Mouse (Mus musculus): ENCODE data around the gene Accsl. TPM values are rescaled to one million over a fixed set of nuclear protein-coding genes. Genes with fewer than 3 reads are reported as not detected.

The Accsl gene
- polyA plus RNA-seq, 1 experiment = 0.77 TPM

- Histone ChIP-seq H3K27ac (ENCODE audit: insufficient read depth, low read length) (peak overlapping the region; percentile 53; the same call in 1 of the 2 replicates), H3K4me3 (ENCODE audit: insufficient read depth, low read length) (no peak overlapping the region), H3K4me1 (ENCODE audit: control insufficient read depth, insufficient read depth, low read length) (no peaks in the 10 kb centered on the region)
- no peak for TF ChIP-seq POLR2A (IDR thresholded peaks at IDR 0.05; ENCODE audit: extremely low read depth, insufficient read depth, low read length)
- no peak for TF ChIP-seq CTCF (IDR thresholded peaks at IDR 0.05; ENCODE audit: extremely low read depth, insufficient read depth, low read length)
These were observed 22.8 kb upstream of the Accsl start for GRCm38 (mm10) chr2:93891611-93892280.

GRCm38 (mm10) chr2:93890143-93890542 is 21.2 kb upstream of the Accsl start:
- H3K4me3 ChIP-seq (ENCODE audit: insufficient read depth, low read length) = no peak overlapping the region
- no peak overlapping the region for H3K27ac ChIP-seq (ENCODE audit: insufficient read depth, low read length)
- TF ChIP-seq CTCF (IDR thresholded peaks at IDR 0.05; ENCODE audit: extremely low read depth, insufficient read depth, low read length) (no peak), POLR2A (IDR thresholded peaks at IDR 0.05; ENCODE audit: extremely low read depth, insufficient read depth, low read length) (no peak)
- H3K4me1 ChIP-seq (ENCODE audit: control insufficient read depth, insufficient read depth, low read length) = no peaks in the 10 kb centered on the region

GRCm38 (mm10) chr2:93889071-93889470 is 20.1 kb upstream of the Accsl start:
- Histone ChIP-seq H3K4me3 (ENCODE audit: insufficient read depth, low read length) (no peak overlapping the region), H3K27ac (ENCODE audit: insufficient read depth, low read length) (no peak overlapping the region)
- TF ChIP-seq CTCF (IDR thresholded peaks at IDR 0.05; ENCODE audit: extremely low read depth, insufficient read depth, low read length) (no peak), POLR2A (IDR thresholded peaks at IDR 0.05; ENCODE audit: extremely low read depth, insufficient read depth, low read length) (no peak)

GRCm38 (mm10) chr2:93888366-93888765 is 19.4 kb upstream of the Accsl start:
- Histone ChIP-seq H3K4me3 (ENCODE audit: insufficient read depth, low read length) (no peak overlapping the region), H3K27ac (ENCODE audit: insufficient read depth, low read length) (no peak overlapping the region), H3K4me1 (ENCODE audit: control insufficient read depth, insufficient read depth, low read length) (no peaks in the 10 kb centered on the region)
- TF ChIP-seq CTCF (IDR thresholded peaks at IDR 0.05; ENCODE audit: extremely low read depth, insufficient read depth, low read length) = no peak
- TF ChIP-seq POLR2A (IDR thresholded peaks at IDR 0.05; ENCODE audit: extremely low read depth, insufficient read depth, low read length) = no peak

More at GRCm38 (mm10) chr2:93889071-93889470, 20.1 kb upstream of the Accsl start:
- H3K4me1 ChIP-seq (ENCODE audit: control insufficient read depth, insufficient read depth, low read length) = no peaks in the 10 kb centered on the region

- TF ChIP-seq POLR2A (IDR thresholded peaks at IDR 0.05; ENCODE audit: extremely low read depth, insufficient read depth, low read length) (no peak), CTCF (IDR thresholded peaks at IDR 0.05; ENCODE audit: extremely low read depth, insufficient read depth, low read length) (no peak)
- H3K27ac ChIP-seq (ENCODE audit: insufficient read depth, low read length) = no peak overlapping the region
- H3K4me1 ChIP-seq (ENCODE audit: control insufficient read depth, insufficient read depth, low read length) = no peaks in the 10 kb centered on the region
- H3K4me3 ChIP-seq (ENCODE audit: insufficient read depth, low read length) = no peak overlapping the region
These were observed 18.3 kb upstream of the Accsl start for GRCm38 (mm10) chr2:93887273-93887672.

- no peak overlapping the region for H3K27ac ChIP-seq (ENCODE audit: insufficient read depth, low read length)
- TF ChIP-seq CTCF (IDR thresholded peaks at IDR 0.05; ENCODE audit: extremely low read depth, insufficient read depth, low read length) = no peak
- no peak for TF ChIP-seq POLR2A (IDR thresholded peaks at IDR 0.05; ENCODE audit: extremely low read depth, insufficient read depth, low read length)
- H3K4me1 ChIP-seq (ENCODE audit: control insufficient read depth, insufficient read depth, low read length) = no peaks in the 10 kb centered on the region
- no peak overlapping the region for H3K4me3 ChIP-seq (ENCODE audit: insufficient read depth, low read length)
These were observed 17.2 kb upstream of the Accsl start for GRCm38 (mm10) chr2:93886013-93886794.

- Histone ChIP-seq H3K27ac (ENCODE audit: insufficient read depth, low read length) (no peak overlapping the region), H3K4me1 (ENCODE audit: control insufficient read depth, insufficient read depth, low read length) (no peaks in the 10 kb centered on the region), H3K4me3 (ENCODE audit: insufficient read depth, low read length) (no peak overlapping the region)
- TF ChIP-seq POLR2A (IDR thresholded peaks at IDR 0.05; ENCODE audit: extremely low read depth, insufficient read depth, low read length) (no peak), CTCF (IDR thresholded peaks at IDR 0.05; ENCODE audit: extremely low read depth, insufficient read depth, low read length) (0 out of 2 replicates have a peak, but pooled peaks have one; percentile 5)
These were observed 14.1 kb upstream of the Accsl start for GRCm38 (mm10) chr2:93883066-93883465.

GRCm38 (mm10) chr2:93881640-93882367 is 12.8 kb upstream of the Accsl start:
- Histone ChIP-seq H3K4me3 (ENCODE audit: insufficient read depth, low read length) (no peak overlapping the region), H3K27ac (ENCODE audit: insufficient read depth, low read length) (no peak overlapping the region), H3K4me1 (ENCODE audit: control insufficient read depth, insufficient read depth, low read length) (no peaks in the 10 kb centered on the region)
- TF ChIP-seq POLR2A (IDR thresholded peaks at IDR 0.05; ENCODE audit: extremely low read depth, insufficient read depth, low read length) (no peak), CTCF (IDR thresholded peaks at IDR 0.05; ENCODE audit: extremely low read depth, insufficient read depth, low read length) (no peak)

- Histone ChIP-seq H3K27ac (ENCODE audit: insufficient read depth, low read length) (no peak overlapping the region), H3K4me3 (ENCODE audit: insufficient read depth, low read length) (no peak overlapping the region), H3K4me1 (ENCODE audit: control insufficient read depth, insufficient read depth, low read length) (no peaks in the 10 kb centered on the region; the same call in 1 of the 2 replicates)
- TF ChIP-seq POLR2A (IDR thresholded peaks at IDR 0.05; ENCODE audit: extremely low read depth, insufficient read depth, low read length) (no peak), CTCF (IDR thresholded peaks at IDR 0.05; ENCODE audit: extremely low read depth, insufficient read depth, low read length) (no peak)
These were observed 12.0 kb upstream of the Accsl start for GRCm38 (mm10) chr2:93880981-93881380.
